Mouse (Mus musculus) macrophage (primary cell): ENCODE results near the gene Vwce. TPM values are rescaled to one million over a fixed set of nuclear protein-coding genes. Genes with fewer than 3 reads are reported as not detected.
A peak's percentile ranks its signal among the peaks of the same experiment; 100 is the strongest.

Source experiments
- H3K27ac ChIP-seq: fragments of 350-480 bp; formaldehyde crosslinking; 2 replicates; pipeline ENCODE4 v1.9.0; 2021
- H3K36me3 ChIP-seq: fragments of 350-480 bp; formaldehyde crosslinking; 2 replicates; pipeline ENCODE4 v1.9.0; 2021; ENCODE audit errors: inconsistent target
- H3K4me3 ChIP-seq: fragments of 350-480 bp; formaldehyde crosslinking; 2 replicates; pipeline ENCODE4 v1.9.0; 2021; ENCODE audit errors: inconsistent target
- H3K79me2 ChIP-seq: fragments of 350-480 bp; formaldehyde crosslinking; 2 replicates; pipeline ENCODE4 v1.9.0; 2021; ENCODE audit errors: inconsistent target
- WGBS: methylation state at CpG from one replicate; pipeline ENCODE4 v1.1.7; 2026; ENCODE audit warnings: inconsistent platforms; ENCODE audit not compliant: missing documents; 5-methylcytosine and 5-hydroxymethylcytosine counted together
- polyA plus RNA-seq: library from polyadenylated mRNA; stranded (reverse); fragments of 250-400 nt; gene quantifications from 3 replicates; pipeline ENCODE4 v1.2.4, GENCODE M21; 2018; ENCODE audit warnings: inconsistent platforms

Vwce gene
- polyA plus RNA-seq, 1 experiment from 2014 or later: not detected

- no peaks in the 10 kb centered on the region for H3K79me2 ChIP-seq
- WGBS: 0% methylated on average over 2 of the region's 2 CpGs
- H3K4me3 ChIP-seq: no peak overlapping the region
- no peak overlapping the region for H3K27ac ChIP-seq
- H3K36me3 ChIP-seq: no peaks in the 10 kb centered on the region
Measured at GRCm38 (mm10) chr19:10665499-10665898, 31.5 kb downstream of the Vwce start.

GRCm38 (mm10) chr19:10671319-10671718 is 37.3 kb downstream of the Vwce start:
- Histone ChIP-seq H3K27ac (no peak overlapping the region), H3K36me3 (no peaks in the 10 kb centered on the region), H3K4me3 (no peak overlapping the region), H3K79me2 (no peaks in the 10 kb centered on the region)
- WGBS: 95% methylated on average over 3 of the region's 4 CpGs

GRCm38 (mm10) chr19:10671854-10672417 is 37.9 kb downstream of the Vwce start:
- Histone ChIP-seq H3K27ac (no peak overlapping the region), H3K79me2 (no peaks in the 10 kb centered on the region), H3K36me3 (no peaks in the 10 kb centered on the region), H3K4me3 (no peak overlapping the region)
- 89% methylated on average over 9 of the region's 9 CpGs for WGBS

GRCm38 (mm10) chr19:10673275-10673674 is 39.3 kb downstream of the Vwce start:
- Histone ChIP-seq H3K79me2 (no peaks in the 10 kb centered on the region), H3K36me3 (no peaks in the 10 kb centered on the region), H3K4me3 (no peak overlapping the region), H3K27ac (no peak overlapping the region)
- WGBS: 80% methylated on average over 1 of the region's 1 CpGs

GRCm38 (mm10) chr19:10676656-10677055 is 42.6 kb downstream of the Vwce start:
- no peaks in the 10 kb centered on the region for H3K79me2 ChIP-seq
- 87% methylated on average over 16 of the region's 16 CpGs for WGBS
- no peak overlapping the region for H3K4me3 ChIP-seq
- H3K36me3 ChIP-seq: no peaks in the 10 kb centered on the region
- H3K27ac ChIP-seq: no peak overlapping the region

GRCm38 (mm10) chr19:10677915-10678771 is 44.1 kb downstream of the Vwce start, which contains the start of gene Pga5:
Gene Pga5 (minus strand): TSS chr19:10678071.
- no peaks in the 10 kb centered on the region for H3K79me2 ChIP-seq
- no peak within 1 kb of the TSS for H3K27ac ChIP-seq
- 34% methylated on average over 6 of the region's 6 CpGs for WGBS
- no peak within 1 kb of the TSS for H3K4me3 ChIP-seq
- H3K36me3 ChIP-seq: no peaks in the 10 kb centered on the region

- H3K4me3 ChIP-seq: no peak overlapping the region
- H3K79me2 ChIP-seq: no peaks in the 10 kb centered on the region
- 100% methylated on average over 1 of the region's 1 CpGs for WGBS
- H3K36me3 ChIP-seq: no peaks in the 10 kb centered on the region
- no peak overlapping the region for H3K27ac ChIP-seq
Measured at GRCm38 (mm10) chr19:10678772-10679067, 44.7 kb downstream of the Vwce start.

GRCm38 (mm10) chr19:10681571-10681970 is 47.6 kb downstream of the Vwce start:
- no peak overlapping the region for H3K4me3 ChIP-seq
- H3K27ac ChIP-seq: no peak overlapping the region
- H3K79me2 ChIP-seq: no peaks in the 10 kb centered on the region
- WGBS: 51% methylated on average over 4 of the region's 4 CpGs
- no peaks in the 10 kb centered on the region for H3K36me3 ChIP-seq

GRCm38 (mm10) chr19:10685081-10685480 is 51.1 kb downstream of the Vwce start:
- WGBS: 87% methylated on average over 9 of the region's 9 CpGs

GRCm38 (mm10) chr19:10685727-10686126 is 51.7 kb downstream of the Vwce start:
- no peak overlapping the region for H3K4me3 ChIP-seq
- H3K27ac ChIP-seq: no peak overlapping the region
- H3K79me2 ChIP-seq: peaks cover 18% of the 10 kb centered on the region
- H3K36me3 ChIP-seq: no peaks in the 10 kb centered on the region
- 95% methylated on average over 2 of the region's 2 CpGs for WGBS

More at GRCm38 (mm10) chr19:10685081-10685480, 51.1 kb downstream of the Vwce start:
- Histone ChIP-seq H3K27ac (no peak overlapping the region), H3K79me2 (peaks cover 12% of the 10 kb centered on the region), H3K4me3 (no peak overlapping the region), H3K36me3 (no peaks in the 10 kb centered on the region)

GRCm38 (mm10) chr19:10688537-10689352 is 54.7 kb downstream of the Vwce start, which contains the start of gene Vps37c:
Gene Vps37c (plus strand): TSS chr19:10688735.
- peaks cover 46% of the 10 kb centered on the region for H3K79me2 ChIP-seq
- H3K27ac ChIP-seq: peak within 1 kb of the TSS; percentile 67
- H3K36me3 ChIP-seq: no peaks in the 10 kb centered on the region
- WGBS: under 1% methylated on average over 74 of the region's 74 CpGs
- H3K4me3 ChIP-seq: peak within 1 kb of the TSS; percentile 64

- WGBS: 57% methylated on average over 5 of the region's 5 CpGs
- H3K27ac ChIP-seq: peak overlapping the region; percentile 67
- peak overlapping the region; percentile 64 for H3K4me3 ChIP-seq
Measured at GRCm38 (mm10) chr19:10689470-10690166, 55.6 kb downstream of the Vwce start.

GRCm38 (mm10) chr19:10690336-10690735 is 56.3 kb downstream of the Vwce start:
- Histone ChIP-seq H3K79me2 (peaks cover 57% of the 10 kb centered on the region), H3K36me3 (no peaks in the 10 kb centered on the region), H3K4me3 (no peak overlapping the region; the same call in 1 of the 2 replicates), H3K27ac (peak overlapping the region; percentile 67)
- WGBS: 63% methylated on average over 2 of the region's 3 CpGs

More at GRCm38 (mm10) chr19:10689470-10690166, 55.6 kb downstream of the Vwce start:
- Histone ChIP-seq H3K79me2 (peaks cover 50% of the 10 kb centered on the region), H3K36me3 (no peaks in the 10 kb centered on the region)

- 95% methylated on average over 4 of the region's 4 CpGs for WGBS
- Histone ChIP-seq H3K36me3 (no peaks in the 10 kb centered on the region), H3K4me3 (no peak overlapping the region), H3K79me2 (peaks cover 65% of the 10 kb centered on the region), H3K27ac (no peak overlapping the region)
Measured at GRCm38 (mm10) chr19:10691121-10691520, 57.1 kb downstream of the Vwce start.
